Mouse (Mus musculus) T-cell, adult 2 months (primary cell): ENCODE measurements around the gene Ankrd44.
A peak's percentile ranks its signal among the peaks of the same experiment; 100 is the strongest.

ENCODE experiments used
- DNase-seq: peaks from one replicate; pipeline ENCODE4 v3.0.0; 2022; ENCODE audit warnings: low spot score

Ankrd44 gene

GRCm38 (mm10) chr1:54922707-54923106, 3.5 kb downstream of the Ankrd44 start:
- no peak for DNase-seq

DNA sequence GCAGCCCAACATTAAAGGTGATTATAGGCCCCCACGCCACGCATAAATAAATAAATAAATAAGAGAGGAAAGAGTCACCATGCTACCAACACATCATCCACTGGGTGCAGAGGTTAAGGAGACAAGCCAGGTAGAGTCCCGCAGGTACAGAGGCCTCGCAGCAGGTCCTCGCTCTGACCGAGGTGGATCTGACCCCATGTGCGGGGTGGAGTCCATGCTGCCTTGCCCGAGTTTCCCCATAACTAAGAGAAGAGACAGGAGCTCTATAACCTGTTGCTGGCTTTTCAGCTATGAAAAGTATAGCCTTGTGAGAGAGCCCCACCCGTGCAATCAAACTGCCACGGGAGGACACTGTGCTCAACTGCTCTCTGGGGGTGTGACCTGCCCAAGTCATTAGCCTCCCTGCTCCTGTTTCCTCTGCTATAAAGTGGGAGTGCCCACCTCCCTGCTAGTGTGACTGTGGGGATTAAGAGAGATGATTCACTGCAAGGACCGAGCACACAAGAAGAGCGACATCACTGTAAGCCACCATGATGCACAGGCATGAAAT, 4.1 kb downstream of the Ankrd44 start:
- DNase-seq: no peak

DNA sequence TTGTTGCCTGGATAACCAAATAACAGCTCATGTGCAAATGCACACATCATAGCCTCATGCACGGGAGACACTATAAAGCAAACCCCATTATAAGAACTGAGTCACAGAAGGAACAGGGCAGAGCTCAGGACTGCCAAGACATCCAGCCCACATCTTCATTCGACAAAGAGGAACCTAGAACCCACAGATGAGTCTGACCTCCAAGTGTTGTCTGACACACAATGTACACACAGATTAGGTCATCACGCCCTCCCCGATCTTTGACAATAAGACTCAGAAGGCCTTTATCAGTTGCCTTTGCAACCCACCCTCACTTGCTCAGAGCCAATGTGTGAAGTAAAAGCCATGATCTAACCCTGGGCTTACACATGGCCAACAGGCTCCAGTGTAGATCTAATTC, 6.1 kb downstream of the Ankrd44 start:
- no peak for DNase-seq

DNA sequence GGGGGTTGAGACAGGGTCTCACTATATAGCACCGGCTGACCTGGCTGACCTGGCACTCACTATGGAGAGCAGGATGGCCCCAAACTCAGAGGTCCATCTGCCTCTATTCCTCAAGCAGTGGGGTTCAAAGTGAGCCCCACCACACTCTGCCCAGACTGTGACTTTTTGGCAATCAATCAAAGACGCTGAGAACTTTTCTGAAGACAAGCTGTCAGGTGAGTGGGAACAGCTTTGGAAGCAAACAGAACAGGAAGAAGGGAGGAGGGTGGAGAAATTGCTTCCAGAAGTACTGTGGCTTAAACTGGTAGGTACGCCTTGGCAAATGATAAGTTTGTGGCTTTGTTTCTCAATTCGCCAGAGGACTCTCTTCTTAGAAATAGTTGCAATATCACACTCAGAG, 9.7 kb downstream of the Ankrd44 start:
- DNase-seq: no peak

GRCm38 (mm10) chr1:54914387-54914786, 11.8 kb downstream of the Ankrd44 start:
- DNase-seq: peak; percentile 27

- peak; percentile 82 for DNase-seq
Observed at GRCm38 (mm10) chr1:54913379-54913873, 12.8 kb downstream of the Ankrd44 start.

- no peak for DNase-seq
Observed at GRCm38 (mm10) chr1:54913063-54913335, 13.2 kb downstream of the Ankrd44 start.

DNA sequence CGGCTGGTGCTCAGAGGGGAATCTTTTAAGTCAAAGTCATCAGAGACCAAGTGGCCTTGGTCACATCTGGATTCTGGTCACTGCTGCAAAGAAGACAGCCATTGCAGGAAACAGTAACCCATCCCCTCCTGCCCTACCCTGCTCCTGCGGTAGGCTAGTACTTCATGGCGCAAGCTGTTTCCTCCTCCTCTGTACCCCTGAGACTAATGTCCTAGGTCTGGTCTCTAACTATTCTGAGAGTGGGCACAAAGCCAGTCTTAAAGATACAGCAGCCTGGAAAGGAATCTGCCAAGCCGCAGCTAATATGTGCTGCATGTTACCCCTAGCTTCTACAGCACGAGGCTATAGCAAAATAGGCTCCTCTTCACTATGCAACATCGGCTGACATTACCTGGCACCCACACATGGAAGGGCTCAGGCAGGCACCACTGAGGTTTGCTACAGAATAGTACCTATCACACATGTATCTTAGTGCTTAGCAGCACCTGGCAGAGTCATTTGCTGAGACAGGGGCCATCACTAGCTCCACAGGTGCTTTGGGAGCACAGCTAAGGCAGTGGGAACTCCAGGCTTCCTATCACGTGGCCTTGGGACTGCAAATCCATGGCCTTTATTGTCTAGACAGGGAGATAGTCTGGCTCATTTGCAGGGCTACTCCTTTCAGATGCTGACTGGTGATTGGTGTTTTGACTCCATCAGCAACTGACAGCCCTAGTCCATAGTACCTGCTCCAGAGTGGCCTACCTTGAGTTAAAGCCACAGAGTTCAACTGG, 13.7 kb downstream of the Ankrd44 start:
- no peak for DNase-seq

GRCm38 (mm10) chr1:54911256-54911610, 15.0 kb downstream of the Ankrd44 start:
- DNase-seq: no peak

DNA sequence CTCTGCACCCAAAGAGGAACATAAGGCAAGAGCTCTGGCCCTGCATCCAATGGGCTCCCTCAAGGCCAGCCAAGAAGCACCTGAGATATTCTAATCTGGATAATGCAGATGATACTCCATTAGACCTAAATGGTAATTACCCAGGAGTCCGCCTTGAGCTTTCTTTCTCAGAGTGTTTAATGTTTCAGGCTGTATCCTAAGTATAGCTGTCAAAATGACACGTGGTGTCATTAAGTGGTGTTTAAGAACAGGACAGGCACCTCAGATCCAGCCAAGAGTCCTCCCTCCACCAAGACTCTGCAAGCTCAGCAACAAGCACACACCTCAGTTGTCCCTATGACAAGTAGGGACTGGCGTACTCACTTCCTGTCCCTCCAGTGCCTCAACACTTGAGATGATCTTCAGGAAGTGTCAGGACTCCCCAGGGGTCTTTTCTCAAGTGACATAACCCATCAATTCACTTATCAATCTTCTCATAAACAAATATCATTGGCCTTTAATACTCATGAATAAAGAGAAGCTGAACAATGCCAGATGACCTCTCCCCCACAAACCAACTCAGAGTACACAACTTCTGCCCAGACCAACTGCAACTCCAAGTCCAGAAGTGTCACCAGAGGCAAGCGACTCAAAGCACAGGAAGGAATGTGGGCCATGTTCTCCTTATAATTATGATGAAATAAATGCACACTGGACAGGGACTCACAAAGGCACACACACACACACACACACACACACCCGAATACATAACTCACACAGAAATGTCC, 15.5 kb downstream of the Ankrd44 start:
- DNase-seq: no peak

- DNase-seq: no peak
Observed at GRCm38 (mm10) chr1:54908786-54909185, 17.4 kb downstream of the Ankrd44 start.

GRCm38 (mm10) chr1:54907066-54907639, 19.0 kb downstream of the Ankrd44 start:
- DNase-seq: peak; percentile 70

DNA sequence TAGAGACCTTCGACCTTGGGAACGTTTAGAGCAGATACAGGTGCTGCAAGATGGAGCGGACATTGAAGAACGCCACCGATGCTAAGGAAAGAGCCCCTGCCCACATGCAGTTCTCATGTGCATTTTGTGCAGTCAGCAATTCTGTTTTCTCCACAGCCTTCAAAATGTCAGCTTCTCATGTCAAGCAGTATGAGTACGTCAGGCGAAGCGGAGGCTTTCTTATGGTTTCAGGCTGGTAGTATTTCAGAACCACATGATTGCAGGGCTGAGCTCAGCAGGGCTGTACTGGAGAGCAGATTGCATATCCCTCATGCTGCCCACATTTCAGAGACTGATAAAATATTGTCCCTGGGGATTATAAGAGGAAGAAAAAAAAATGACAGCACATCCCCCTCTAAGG, 19.9 kb downstream of the Ankrd44 start:
- peak; percentile 28 for DNase-seq

GRCm38 (mm10) chr1:54905632-54906031, 20.6 kb downstream of the Ankrd44 start:
- no peak for DNase-seq

- no peak for DNase-seq
Observed at GRCm38 (mm10) chr1:54904165-54904564, 22.0 kb downstream of the Ankrd44 start.

DNA sequence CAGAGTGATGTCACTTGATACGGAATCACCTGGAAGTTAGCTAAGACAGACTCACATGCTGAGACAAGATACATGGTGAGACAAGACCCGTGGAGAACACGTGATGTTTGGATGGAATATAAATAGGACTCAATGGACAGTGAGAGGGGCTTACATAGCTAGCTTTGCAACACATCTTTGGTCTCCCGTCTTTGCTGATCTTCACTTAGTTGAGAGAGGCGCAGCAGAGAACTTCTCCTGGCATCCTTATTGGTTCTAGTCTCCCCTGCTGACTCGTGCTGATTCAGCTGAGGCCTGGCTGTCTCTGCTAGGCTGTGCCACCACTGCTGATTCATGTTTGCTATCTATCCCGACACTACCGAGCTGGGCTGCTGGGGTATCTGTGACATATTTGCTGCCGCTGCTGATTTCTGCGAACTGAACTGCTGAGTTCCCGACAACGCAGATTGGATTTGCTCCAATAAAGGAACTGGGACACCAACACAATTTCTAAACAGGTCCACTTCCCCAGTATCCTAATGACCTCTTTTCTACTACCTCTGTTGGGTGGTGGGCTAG, 23.4 kb downstream of the Ankrd44 start:
- DNase-seq: no peak

GRCm38 (mm10) chr1:54901084-54901483, 25.1 kb downstream of the Ankrd44 start:
- DNase-seq: no peak

- DNase-seq: no peak
Observed at GRCm38 (mm10) chr1:54899247-54899646, 26.9 kb downstream of the Ankrd44 start.

DNA sequence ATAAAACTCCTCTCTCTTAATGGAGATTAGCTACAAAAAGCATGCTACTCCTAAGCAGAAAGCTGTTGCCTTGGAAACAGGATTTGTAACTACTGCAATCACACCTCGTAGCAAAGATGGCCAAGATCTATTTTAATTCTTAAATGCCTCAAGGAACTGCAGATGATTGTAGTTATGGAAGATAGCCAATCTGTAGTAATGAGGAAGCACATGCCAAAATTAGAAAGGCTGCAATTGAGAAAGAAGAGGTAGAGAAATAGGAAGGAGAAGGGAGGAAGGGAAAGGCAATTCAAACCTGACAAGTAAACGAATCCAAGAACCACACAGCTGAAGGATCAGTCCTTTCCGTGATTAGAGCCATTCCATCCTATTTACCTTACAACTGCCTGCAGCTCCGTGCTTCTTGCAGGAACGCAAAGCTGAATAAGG, 27.5 kb downstream of the Ankrd44 start:
- DNase-seq: no peak

GRCm38 (mm10) chr1:54897726-54898125, 28.5 kb downstream of the Ankrd44 start:
- no peak for DNase-seq

DNA sequence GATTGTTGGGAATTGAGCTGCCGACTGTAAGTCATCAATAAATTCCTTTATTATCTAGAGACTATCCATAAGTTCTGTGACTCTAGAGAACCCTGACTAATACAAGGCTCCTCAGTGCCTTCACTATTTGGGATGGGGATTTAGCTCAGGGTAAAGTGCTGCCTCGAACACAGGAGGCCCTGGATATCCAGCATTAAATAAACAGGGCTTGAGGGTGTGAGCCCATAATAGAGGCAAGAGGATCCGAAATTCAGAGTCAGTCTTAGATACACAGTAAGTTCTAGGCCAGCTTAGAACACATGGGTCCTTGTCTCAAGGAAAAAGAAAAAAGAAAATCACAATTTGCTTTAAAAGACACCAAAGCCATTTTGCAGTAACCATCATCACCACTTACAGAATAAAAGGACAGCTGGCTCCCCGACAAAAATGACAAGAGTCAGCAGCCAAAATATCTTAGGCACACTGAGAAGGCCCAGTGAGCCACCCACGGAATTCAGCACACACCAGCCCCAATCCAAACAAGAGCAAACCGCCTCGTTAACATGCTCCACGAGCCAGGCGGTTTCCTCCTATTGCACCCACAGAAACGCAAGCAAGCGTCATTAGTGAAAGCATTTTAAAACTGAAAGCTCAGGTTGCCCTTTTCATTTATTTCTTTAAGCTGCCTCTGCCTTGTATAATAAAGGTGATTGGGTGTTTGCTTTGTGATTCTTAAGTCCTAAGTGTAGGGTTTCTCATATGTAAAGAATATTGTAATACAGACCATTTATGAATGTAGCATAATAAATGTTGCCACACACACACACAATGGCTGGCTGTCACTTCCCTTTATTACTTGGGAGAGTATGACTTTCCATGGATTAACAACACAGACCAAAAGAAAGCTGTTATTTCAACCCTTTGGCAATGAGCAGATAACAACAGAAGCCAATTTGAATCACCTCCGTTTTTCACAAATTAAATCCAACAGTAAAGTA, 29.8 kb downstream of the Ankrd44 start:
- peak; percentile 84 for DNase-seq
